Mouse (Mus musculus): ENCODE data around the gene Ghsr.
"Not testable (repeated sequence)": the region's sequence is repeated elsewhere in the genome, so short reads cannot be mapped to it uniquely, and the experiment has no call there.

Gene Ghsr

DNA sequence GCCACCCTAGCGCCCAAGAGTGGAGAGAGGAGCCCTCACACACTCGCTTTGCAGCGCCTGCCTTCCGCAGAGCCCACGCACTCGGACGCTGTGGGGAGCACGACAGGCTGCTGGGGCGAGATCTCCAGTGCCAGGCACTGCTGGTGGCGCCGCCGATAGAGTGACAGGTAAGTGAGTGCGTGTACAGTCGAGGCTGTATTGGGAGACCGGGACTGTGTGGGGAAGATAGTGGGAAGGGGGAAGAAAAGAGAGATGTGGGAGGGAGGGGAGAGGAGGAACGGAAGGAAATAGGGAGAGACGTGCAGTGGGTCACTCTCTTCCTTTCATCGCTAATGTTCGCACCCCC lies at the start of gene Ghsr:
Gene Ghsr (plus strand): TSS at position 76 of the 346 bp plus-strand sequence.
- no peak for DNase-seq (ENCODE audit: low read depth, low spot score)

DNA sequence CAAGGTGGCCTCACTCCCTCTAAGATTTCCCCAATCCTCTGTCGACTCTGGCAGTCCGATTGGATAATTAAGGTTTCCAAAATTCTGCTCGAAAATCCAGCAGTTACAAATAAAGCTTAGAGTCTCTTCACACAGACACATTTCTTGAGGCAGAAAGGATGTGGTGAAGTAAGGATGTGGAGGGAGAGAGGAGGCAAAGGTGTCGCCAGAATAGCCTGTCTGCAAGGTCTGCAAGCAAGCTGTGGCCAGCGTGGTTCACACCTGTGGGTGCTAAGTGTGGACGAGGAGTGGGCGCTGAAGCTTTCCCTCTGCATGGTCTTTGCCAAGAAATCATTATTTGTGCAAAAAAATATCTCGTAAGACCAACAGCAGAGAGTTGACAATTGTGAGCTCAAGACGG lies 48.6 kb upstream of the Ghsr start:
- no peak for DNase-seq (ENCODE audit: low read depth, low spot score)

DNA sequence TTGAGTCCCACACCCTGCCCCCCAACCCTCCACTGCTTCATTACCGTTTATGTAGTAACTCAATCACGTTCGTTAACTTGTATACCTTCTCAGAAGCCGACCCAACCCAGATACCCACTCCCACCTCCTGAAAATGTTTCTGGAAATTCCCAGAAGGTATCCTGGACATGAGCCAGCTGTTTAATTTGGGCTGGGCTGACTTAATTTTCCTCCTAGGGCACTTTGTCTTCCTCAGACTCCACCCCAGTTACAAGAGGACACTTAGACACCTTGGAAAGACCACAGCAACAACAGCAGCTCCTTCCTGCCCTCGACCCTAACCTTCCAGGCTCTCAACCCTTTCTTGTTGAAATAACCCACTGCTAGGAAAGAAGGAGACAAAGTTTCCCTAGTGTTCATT lies 47.6 kb upstream of the Ghsr start:
- no peak for DNase-seq (ENCODE audit: low read depth, low spot score)

DNA sequence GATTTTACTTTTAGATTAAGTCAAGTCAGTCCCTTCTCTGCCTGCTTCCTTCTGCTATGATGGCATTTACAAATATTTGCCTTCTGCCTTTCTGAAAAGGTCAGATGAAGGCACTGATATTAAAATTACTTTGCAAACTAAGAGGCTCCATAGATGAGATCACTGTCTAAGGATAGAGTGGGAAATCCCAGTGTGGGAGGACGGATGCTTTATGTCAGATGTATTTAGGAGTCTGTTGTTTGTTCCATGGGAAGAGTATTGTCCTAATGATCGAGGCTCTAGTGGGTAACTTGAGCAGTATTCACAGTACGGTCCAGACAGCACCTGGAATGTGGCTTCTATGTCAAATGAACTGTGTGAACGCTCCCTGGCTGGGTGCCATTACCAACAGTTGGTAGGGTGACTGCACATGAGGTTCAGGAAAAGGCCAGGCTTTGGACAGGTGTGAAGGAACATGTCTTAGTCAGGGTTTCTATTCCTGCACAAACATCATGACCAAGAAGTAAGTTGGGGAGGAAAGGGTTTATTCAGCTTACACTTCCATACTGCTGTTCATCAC lies 44.4 kb upstream of the Ghsr start:
- no peak for DNase-seq (ENCODE audit: low read depth, low spot score)

DNA sequence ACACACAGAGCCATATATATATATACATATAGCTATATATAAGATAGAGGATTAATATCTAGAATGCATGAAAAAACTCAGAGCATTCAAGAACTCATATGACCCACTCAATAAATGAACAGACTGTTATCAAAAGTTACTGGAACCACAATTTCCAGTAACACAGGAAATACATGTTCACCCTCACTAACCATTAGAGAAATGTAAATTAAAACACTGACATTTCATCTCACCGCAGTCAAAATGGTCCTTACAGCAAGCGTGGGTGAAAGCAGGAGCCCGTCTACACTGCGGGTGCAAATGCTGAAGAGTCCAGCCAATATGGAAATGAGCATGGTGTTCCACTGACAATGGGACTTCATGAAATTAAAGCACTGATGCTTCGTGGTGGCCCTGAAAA lies 40.4 kb upstream of the Ghsr start:
- no peak for DNase-seq (ENCODE audit: low read depth, low spot score)

DNA sequence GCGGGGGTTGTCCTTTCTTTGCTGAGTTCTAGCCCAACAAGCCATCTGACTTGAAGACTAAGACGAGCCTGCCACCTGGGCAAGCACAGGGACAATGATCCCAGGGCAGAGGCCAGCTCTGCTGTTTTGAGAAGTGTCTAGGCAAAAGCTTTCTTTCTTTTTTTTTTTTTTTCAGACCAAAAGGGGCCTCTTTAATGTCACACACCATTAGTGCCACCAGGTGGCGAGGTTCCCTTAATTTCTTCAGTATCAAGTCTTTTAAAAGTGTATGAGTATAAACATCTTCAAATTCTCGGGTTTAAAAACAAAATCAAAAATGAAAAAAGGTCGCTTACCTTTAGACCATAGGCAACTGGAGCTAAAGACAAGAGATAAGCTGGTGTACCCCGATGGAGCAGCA lies 32.7 kb upstream of the Ghsr start:
- DNase-seq (ENCODE audit: low read depth, low spot score): peak; percentile 65

DNA sequence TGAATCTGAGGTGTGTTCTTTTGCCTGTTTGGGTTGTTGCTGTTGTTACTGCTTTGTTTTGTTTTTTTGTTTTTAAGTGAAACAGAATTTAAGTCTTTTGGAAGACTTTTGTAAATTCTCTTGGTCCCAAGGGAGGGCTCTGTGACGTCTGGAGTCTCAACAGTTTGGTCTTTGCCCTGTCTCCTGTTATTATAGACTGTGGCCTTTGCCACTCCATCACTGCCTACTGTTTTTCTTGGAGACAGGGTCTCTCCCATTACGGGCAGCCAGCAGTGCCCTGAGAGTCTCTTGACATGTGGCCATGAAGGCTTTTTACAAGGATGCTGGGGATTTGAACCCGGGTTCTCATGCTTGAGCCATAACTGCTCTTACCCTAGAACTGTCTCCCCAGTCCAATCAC lies 32.3 kb upstream of the Ghsr start:
- DNase-seq (ENCODE audit: low read depth, low spot score): no peak

DNA sequence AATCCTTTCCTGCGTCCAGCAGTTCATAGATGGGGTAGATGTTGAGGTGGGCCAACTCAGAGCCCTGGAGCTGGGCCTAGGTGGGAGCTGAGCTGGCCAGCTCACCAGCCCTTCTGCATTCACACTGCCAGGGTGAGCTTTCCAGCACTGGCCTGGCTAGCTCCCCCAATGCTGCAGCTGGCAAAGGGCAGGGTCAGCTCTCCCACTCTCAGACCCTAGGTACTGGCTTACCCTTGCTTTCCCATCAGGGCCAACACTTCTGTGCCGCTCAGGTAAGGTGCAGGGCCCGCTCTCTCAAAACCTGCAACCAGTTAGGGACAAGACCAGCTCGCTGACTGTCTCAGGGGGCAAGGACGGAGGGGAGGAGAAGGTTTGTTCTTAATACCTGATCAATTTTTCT lies 30.4 kb upstream of the Ghsr start:
- DNase-seq (ENCODE audit: low read depth, low spot score): no peak

DNA sequence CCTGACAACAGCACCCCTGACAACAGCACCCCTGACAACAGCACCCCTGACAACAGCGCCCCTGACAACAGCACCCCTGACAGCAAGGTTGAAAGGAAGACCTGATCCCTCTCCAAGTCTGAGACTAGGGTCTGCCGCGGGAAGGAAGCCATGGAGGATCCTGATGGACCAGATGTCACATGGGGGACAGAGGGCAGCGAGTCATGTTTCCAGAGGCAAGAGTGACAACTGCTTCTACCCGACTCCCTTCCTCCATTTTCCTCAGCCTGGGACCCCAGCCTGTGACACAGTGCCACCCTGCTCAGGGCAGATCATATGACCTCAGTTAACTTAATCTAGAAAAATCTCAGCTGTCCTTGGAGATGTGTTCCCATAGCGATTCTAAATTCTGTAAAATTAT lies 28.7 kb upstream of the Ghsr start:
- DNase-seq (ENCODE audit: low read depth, low spot score): no peak

DNA sequence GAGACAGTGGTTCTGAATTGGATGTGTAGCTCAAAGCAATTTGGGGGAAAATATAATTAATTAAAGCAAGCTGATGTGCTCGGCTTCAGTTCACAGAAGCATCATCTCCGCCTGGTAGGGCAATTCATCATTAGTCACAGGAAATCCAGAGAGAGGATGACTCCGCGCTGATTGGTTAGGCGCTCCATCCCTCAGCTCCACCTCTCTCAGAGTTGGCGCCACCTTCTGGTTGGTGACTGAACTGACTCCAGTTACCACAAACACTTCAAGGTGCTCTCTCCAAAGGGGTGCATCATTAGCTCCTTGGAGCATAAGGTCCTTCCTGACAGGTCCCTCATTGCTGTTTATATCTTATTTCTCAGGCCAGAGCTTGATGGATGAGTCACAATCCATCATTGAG lies 25.6 kb upstream of the Ghsr start:
- DNase-seq (ENCODE audit: low read depth, low spot score): peak; percentile 68

DNA sequence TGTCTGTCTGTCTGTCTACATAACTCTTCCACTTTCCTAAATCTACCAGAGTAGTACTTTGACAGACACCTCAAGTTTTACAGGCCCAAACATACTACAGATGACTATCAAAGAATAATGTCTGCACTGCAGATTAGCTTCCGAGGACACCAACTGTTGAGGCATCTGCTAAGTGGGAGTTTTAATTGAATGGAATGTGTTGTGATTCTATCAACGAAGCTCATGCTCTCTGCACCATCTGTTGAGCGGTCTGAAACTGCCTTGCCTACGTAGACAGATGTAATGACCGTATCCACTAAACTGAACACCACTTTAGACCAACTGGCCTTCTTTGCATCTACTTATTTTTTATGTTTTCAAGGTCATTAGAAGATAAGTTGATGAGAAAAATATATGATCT lies 22.7 kb upstream of the Ghsr start:
- DNase-seq (ENCODE audit: low read depth, low spot score): no peak

DNA sequence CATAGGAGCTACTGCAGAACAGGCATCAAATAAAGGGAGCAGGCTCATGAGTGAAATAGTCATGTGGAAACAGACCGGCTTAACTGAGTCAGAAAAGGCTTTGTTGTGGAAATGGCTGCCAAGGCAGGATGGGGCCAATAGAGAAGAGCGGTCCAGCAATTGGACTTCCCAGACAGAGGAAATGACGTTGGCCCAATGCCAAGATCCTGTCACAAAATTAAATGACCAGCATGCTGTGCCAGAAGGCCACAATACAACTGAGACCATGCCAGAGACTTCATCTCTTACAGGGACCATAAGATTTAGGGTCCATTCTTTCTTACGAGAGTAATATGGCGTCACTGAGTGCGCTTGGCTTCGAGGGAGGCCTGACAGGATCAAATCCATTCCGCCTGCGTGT lies 20.0 kb upstream of the Ghsr start:
- no peak for DNase-seq (ENCODE audit: low read depth, low spot score)

DNA sequence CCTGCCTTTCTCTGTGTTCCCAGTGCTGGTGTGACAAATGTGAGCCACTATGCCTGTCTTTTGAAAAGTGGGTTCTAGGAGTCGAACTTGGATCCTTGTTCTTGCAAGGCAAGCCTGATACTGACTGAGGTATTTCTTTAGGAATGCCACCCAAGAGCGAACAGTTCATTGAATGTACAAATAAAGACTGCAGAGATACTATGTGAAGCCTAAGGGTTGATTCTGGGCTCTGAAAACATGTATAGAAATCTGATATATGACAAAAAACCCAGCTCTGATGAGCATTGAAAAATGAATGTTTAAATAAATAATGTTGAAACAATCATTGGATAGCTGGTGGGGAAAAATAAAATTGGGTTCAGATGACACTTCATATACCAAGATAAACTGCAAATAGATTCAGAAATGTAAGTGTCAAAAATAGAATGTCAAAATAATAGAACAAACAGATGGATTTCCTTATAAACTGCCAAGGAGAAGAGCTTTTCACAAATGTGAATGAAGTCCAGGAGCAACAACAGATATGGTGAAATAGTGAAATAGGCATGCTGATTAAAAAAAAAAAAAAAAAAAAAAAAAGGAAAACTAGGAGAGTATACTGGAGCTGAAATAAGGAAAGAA lies 11.9 kb upstream of the Ghsr start:
- no peak for DNase-seq (ENCODE audit: low read depth, low spot score)

DNA sequence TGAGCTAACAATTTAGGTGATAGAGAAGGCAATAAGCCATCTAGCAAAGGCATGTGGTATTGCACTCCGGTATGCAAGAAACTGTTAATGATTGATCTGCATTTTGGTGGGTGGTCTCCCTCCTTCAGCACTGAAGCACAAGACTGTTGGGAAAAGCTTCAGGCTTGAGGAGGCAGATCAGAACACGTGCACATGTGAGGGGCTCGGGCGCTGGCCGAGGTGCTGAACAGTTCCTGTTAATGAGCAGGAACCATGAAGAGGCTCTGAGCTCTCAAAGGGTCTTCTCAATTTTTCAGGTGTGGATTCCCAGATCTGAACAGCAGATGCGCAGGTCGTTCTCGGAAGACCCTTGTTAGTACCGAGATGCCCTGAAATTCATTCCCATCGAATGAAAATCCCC lies 1.0 kb upstream of the Ghsr start:
- peak; percentile 15 for DNase-seq (ENCODE audit: low read depth, low spot score)

DNA sequence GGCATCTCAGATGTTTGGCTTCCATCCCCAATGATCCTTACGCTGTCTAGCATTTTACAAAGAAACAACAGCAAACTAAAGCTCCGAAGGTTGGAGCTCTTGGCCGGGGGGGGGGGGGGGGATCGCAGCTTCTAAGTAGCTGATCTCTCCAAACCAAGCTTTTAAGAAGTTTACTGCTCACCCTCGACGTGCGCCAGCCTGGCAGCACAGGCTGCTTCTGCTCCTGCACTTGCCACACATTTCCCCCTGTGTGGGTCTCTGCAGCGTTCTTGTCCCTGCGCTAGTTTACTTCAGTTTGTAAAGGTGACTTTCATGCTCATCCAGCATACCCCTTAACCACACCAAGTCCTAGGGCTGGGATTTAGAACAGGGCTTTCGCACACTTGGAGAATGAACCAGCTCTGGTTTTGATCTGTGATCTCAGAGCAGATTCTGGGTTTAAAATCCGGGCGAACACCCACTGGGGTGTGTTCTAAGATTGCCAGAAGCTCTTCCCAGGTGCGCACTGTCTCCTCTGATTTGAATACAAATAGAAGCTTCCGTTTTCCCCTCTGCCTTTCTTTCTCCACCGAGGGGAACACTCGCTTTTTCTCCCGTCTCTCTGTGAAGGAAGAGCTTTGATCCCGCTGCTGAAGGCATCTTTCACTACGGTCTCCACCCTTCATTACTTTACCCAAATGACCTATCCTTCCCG lies 422 bp upstream of the Ghsr start:
- DNase-seq (ENCODE audit: low read depth, low spot score): no peak

DNA sequence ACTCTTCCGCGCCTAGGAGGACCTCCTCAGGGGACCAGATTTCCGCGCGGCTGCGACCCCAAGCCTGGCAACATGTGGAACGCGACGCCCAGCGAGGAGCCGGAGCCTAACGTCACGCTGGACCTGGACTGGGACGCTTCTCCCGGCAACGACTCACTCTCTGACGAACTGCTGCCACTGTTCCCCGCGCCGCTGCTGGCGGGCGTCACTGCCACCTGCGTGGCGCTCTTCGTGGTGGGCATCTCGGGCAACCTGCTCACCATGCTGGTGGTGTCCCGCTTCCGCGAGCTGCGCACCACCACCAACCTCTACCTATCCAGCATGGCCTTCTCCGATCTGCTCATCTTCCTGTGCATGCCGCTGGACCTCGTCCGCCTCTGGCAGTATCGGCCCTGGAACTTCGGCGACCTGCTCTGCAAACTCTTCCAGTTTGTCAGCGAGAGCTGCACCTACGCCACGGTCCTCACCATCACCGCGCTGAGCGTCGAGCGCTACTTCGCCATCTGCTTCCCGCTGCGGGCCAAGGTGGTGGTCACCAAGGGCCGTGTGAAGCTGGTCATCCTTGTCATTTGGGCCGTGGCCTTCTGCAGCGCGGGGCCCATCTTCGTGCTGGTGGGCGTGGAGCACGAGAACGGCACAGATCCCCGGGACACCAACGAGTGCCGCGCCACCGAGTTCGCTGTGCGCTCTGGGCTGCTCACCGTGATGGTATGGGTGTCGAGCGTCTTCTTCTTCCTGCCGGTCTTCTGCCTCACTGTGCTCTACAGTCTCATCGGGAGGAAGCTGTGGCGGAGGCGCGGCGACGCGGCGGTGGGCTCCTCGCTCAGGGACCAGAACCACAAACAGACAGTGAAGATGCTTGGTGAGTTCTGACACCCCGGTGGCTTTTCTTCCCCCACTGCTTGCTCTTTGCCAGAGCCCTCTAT lies 837 bp downstream of the Ghsr start:
- no peak for DNase-seq (ENCODE audit: low read depth, low spot score)

DNA sequence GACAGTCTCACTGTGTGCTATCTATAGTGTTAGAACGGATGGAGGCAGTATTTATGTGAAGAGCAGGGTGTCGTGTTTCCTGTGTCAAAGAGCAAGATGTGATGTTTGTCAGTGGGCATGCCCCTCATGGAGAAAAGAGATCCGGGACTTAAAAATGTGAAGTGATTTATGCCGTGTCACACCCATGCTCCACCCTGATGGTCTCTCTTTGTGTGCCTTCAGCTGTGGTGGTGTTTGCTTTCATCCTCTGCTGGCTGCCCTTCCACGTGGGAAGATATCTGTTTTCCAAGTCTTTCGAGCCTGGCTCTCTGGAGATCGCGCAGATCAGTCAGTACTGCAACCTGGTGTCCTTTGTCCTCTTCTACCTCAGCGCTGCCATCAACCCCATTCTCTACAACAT lies 3.2 kb downstream of the Ghsr start:
- no peak for DNase-seq (ENCODE audit: low read depth, low spot score)

DNA sequence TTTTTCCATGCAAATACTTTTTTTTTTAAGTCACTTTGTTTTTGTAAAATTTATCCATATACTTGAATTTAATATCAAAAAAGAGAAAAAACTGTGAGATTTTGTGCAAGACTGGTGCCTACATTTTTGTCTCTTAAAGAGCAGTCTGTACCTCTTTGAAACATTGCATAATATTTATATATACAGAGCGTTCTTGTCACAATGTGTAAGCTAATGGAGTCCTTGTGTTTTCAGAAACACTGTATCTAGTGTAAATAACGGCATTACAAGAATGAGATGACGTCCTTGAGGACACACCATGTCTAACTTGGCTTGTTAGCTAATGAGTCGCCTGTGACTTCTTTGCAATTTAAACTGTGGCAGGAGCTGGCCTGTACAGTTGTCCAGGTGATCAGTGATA lies 6.8 kb downstream of the Ghsr start:
- DNase-seq (ENCODE audit: low read depth, low spot score): no peak

DNA sequence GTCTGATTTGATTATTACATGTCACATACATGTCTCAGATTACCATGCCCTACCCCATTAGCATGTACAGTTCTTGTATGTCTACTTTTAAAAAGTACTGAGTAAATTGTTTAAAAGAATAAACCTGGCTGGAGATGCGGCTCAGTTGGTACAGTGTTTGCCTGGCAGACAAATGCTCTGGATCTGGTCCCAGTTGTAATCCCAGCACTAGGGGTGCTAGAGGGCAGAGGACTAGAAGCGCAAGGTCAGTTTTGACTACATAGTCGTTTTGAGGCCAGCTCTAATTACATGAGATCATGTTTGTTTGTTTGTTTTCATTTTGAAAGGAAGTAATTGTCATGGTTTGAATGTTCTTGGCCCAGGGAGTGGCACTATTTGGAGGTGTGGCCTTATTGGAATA lies 13.7 kb downstream of the Ghsr start:
- DNase-seq (ENCODE audit: low read depth, low spot score): no peak

DNA sequence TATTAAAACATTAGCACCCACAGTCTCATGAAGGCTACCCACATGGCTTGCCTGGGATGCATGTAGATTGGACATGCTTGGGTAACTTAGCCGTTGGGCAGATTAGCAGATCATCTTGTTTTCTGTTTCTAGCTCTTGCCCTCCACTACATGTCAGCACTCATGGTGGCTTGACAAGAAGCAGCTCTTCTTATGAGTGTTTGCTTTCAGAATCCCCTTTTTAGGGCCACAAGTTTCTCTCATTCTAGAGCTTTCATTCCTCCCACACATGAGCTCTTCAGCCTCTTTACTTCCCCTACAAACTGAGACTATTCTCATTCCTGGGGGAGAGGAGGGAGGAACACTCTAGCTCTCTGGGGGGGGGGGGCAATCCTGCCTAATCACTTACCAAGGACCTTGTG lies 18.8 kb downstream of the Ghsr start:
- no peak for DNase-seq (ENCODE audit: low read depth, low spot score)

DNA sequence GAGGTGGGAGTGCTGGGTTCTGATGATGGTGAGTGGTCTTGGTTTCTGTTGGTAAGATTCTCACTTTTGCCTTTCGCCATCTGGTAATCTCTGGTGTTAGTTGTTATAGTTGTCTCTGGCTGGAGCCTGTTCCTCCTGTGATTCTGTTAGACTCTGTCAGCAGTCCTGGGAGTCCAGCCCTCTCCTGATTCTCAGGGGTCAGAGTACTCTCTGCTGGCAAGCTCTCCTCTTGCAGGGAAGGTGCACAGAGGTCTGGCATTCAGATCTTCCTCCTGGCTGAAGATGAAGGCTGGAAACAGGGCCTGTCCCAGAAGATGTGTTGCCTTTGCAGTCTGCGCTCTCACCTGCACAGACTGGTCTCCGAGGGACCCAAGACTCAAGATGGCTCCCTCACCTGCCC lies 29.8 kb downstream of the Ghsr start:
- not testable (repeated sequence) for DNase-seq (ENCODE audit: low read depth, low spot score)

DNA sequence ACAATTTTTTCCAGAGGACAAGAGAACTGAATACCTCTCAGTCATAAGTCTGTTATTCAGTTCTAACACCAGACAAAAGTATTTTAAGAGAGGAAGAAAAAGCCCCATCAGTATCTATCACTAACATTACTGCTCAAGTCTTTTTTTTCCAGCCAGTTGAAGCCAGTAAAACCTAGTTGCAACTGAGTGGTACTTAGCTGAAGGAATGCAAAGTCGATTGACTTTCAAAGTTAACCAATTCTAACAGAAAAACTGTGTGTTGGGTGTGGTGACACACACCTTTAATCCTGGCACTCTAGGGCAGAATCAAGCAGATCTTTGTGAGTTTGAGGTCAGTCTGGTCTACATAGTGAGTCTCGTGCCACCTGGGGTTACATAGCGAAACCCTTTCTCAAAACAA lies 35.3 kb downstream of the Ghsr start:
- DNase-seq (ENCODE audit: low read depth, low spot score): no peak

DNA sequence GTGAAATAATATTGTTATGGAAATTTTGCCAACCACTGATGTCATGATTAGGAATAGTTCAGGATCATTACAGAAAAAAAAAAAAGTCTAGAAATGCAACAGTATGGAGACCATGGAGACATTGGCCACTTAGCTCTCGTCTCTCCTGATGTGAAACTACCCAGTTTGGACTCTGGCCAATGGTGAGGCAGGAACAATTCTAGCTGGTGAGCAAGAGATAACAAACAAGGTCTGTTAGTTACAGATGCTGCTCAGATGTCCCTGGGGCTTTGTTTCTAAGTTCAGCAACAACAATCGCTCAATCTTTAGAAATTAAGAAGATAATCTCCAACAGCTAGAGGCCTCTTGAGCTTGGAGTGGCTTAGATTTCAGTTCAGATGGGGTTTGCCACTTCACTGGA lies 37.4 kb downstream of the Ghsr start:
- no peak for DNase-seq (ENCODE audit: low read depth, low spot score)
